Mouse (Mus musculus): Measurements from ENCODE around the gene Srsf5. TPM values are rescaled to one million over a fixed set of nuclear protein-coding genes. Genes with fewer than 3 reads are reported as not detected.
A peak's percentile ranks its signal among the peaks of the same experiment; 100 is the strongest.

The Srsf5 gene
- total RNA-seq, 1 experiment: 396 TPM

DNA sequence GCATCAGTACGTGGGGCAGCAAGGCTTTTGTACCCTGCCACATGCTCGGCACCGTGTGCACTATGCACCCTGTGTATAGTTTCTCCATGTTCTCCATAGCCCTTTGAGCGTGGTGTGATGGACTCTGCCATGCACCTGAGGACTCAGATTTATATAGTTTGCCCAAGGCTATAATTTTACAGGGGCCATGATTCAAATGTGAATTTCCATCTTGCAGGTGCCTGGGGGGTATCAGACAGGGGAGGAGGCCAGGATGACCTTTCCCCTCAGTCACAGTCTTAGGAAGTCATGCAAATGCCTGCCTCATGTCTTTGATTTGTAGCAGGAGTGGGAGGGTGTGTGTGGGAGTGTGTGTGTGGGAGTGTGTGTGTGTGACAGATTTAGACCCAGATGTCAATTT is 52.3 kb downstream of the Srsf5 start:
- Histone ChIP-seq H3K27ac (ENCODE audit: insufficient read depth, low read depth, low read length, poor library complexity, severe bottlenecking) (no peak overlapping the region), H3K4me3 (ENCODE audit: insufficient read depth in 1 of 2, low read depth in 1 of 2, low read length in 2 of 2, poor library complexity in 1 of 2, severe bottlenecking in 1 of 2) (no peak overlapping the region), H3K9ac (ENCODE audit: insufficient read depth, low read depth, low read length, poor library complexity, severe bottlenecking) (no peak overlapping the region), H3K36me3 (ENCODE audit: control insufficient read depth, insufficient read depth, low read length, poor library complexity, severe bottlenecking) (no peaks in the 10 kb centered on the region), H3K4me1 (ENCODE audit: control insufficient read depth in 2 of 2, insufficient read depth in 2 of 2, low read length in 2 of 2, poor library complexity in 1 of 2) (0 out of 4 replicates have a peak, but pooled peaks cover 0 to 2% of the 10 kb centered on the region in 2 experiments), H3K9me3 (ENCODE audit: control insufficient read depth, insufficient read depth, low read depth, low read length) (no peaks in the 10 kb centered on the region)
- in situ Hi-C loops (cut with MboI; ENCODE audit: low sequenced_read_pairs in 2 of 2, unreplicated experiment in 2 of 2): loop anchor here in 1 of 2 experiments (25.0 kb wide), 1 partner anchor 390 kb away; the partner anchor contains the start of gene Gm4787
- DNase-seq (ENCODE audit: low read depth, low spot score): no peak
- no peak for TF ChIP-seq CHD2 (IDR thresholded peaks at IDR 0.05; ENCODE audit: low read depth, low read length)
- TF ChIP-seq ZC3H11A (IDR thresholded peaks at IDR 0.05; ENCODE audit: borderline replicate concordance, low read depth, low read length): no peak
- no peak for TF ChIP-seq MAFK (IDR thresholded peaks at IDR 0.05; ENCODE audit: insufficient read depth, low read depth, low read length)
- no peak for TF ChIP-seq ZNF384 (IDR thresholded peaks at IDR 0.05; ENCODE audit: low read depth, low read length)
- TF ChIP-seq HCFC1 (IDR thresholded peaks at IDR 0.05; ENCODE audit: borderline replicate concordance, insufficient read depth, low read length): no peak

DNA sequence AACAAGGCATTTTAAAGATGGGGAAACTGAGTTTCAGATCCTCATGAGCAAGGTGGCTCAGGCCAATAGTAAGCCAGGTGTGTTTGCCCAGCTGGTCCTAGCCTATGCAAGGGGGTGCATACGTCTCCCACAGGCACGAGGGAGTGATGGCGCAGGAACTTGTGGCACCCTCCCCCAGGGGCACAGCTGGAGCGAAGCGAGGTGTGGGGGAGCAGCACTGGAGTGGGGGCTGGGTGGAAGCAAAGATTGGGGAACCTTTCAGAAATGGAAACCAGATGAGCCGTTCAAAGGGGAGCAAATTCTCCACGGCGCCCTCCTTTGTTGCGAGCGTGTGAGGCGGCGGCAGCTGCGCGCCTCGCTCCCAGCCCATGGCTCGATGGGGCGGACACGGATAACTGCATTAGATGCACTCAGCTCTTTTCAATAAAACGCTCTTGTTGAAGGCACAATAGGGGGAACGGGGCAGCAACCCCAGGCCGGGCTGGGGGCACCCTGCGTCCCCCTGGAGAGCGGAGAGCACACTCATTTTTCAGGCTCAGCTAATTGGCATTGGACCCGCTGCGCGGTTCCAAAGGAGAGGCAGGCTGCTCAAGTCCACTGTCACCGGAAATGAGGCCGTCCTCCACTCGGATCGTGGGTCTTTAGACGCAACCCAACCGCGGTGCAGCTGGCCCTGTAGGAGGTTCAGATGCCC is 53.4 kb downstream of the Srsf5 start:
- 0 out of 4 replicates have a peak, but pooled peaks cover 0 to 2% of the 10 kb centered on the region in 2 experiments for H3K4me1 ChIP-seq (ENCODE audit: control insufficient read depth in 2 of 2, insufficient read depth in 2 of 2, low read length in 2 of 2, poor library complexity in 1 of 2)
- no peak for DNase-seq (ENCODE audit: low read depth, low spot score)
- TF ChIP-seq ZC3H11A (IDR thresholded peaks at IDR 0.05; ENCODE audit: borderline replicate concordance, low read depth, low read length): no peak
- TF ChIP-seq MAFK (IDR thresholded peaks at IDR 0.05; ENCODE audit: insufficient read depth, low read depth, low read length): no peak
- no peak for TF ChIP-seq HCFC1 (IDR thresholded peaks at IDR 0.05; ENCODE audit: borderline replicate concordance, insufficient read depth, low read length)
- no peak for TF ChIP-seq ZNF384 (IDR thresholded peaks at IDR 0.05; ENCODE audit: low read depth, low read length)

More for the DNA sequence above, 53.4 kb downstream of the Srsf5 start:
- peak overlapping the region; percentile 64 to 67 for H3K4me3 ChIP-seq (ENCODE audit: insufficient read depth in 1 of 2, low read depth in 1 of 2, low read length in 2 of 2, poor library complexity in 1 of 2, severe bottlenecking in 1 of 2)
- H3K9ac ChIP-seq (ENCODE audit: insufficient read depth, low read depth, low read length, poor library complexity, severe bottlenecking): peak overlapping the region; percentile 42
- in situ Hi-C loops (cut with MboI; ENCODE audit: low sequenced_read_pairs in 2 of 2, unreplicated experiment in 2 of 2): loop anchor here in 1 of 2 experiments (25.0 kb wide), 1 partner anchor 389 kb away; the partner anchor contains the start of gene Gm4787
- no peak overlapping the region for H3K27ac ChIP-seq (ENCODE audit: insufficient read depth, low read depth, low read length, poor library complexity, severe bottlenecking)
- no peaks in the 10 kb centered on the region for H3K36me3 ChIP-seq (ENCODE audit: control insufficient read depth, insufficient read depth, low read length, poor library complexity, severe bottlenecking)
- H3K9me3 ChIP-seq (ENCODE audit: control insufficient read depth, insufficient read depth, low read depth, low read length): no peaks in the 10 kb centered on the region

Other genes starting within 250 kb of the Srsf5 start
- gene Ccdc177, start 184.8 kb upstream of the Srsf5 start, total RNA-seq (2012; rRNA removed): 0.40 and 0.63 TPM in 2 replicates
- 49.5 and 65.6 TPM in 2 replicates for gene Susd6, start 155.0 kb upstream of the Srsf5 start, total RNA-seq (2012; rRNA removed)
- 0.54 and 0.79 TPM in 2 replicates for gene Slc10a1, start 23.2 kb downstream of the Srsf5 start, total RNA-seq (2012; rRNA removed)
- gene Smoc1, start 81.3 kb downstream of the Srsf5 start, total RNA-seq (2012; rRNA removed): 15.3 and 34.6 TPM in 2 replicates

Measured in ES-E14 (cell line).